Mouse (Mus musculus) limb, embryonic 14.5 days (tissue): Measurements from ENCODE around the gene Zbtb22. TPM values are rescaled to one million over a fixed set of nuclear protein-coding genes. Genes with fewer than 3 reads are reported as not detected.
"Not testable (repeated sequence)": the region's sequence is repeated elsewhere in the genome, so short reads cannot be mapped to it uniquely, and the experiment has no call there.

Source experiments
- ATAC-seq: fragments of 200-750 bp; cut with Nextera tagmentation; 2 replicates; pipeline ENCODE4 v1.8.0; 2017; ENCODE audit warnings: low read depth, moderate number of reproducible peaks, moderate TSS enrichment; ENCODE audit not compliant: low FRiP score
- DNase-seq: peaks from one replicate; pipeline ENCODE4 v3.0.0-alpha.2; 2015; ENCODE audit warnings: low spot score
- H3K27ac ChIP-seq: fragments of 300-500 bp; sonication (generic); replicated peaks from 2 replicates; pipeline ENCODE4 v1.5.1; 2014; ENCODE audit warnings: low read depth, mild to moderate bottlenecking, low read length, moderate library complexity, mixed read lengths
- H3K27me3 ChIP-seq: fragments of 300-500 bp; sonication (generic); 2 replicates; pipeline ENCODE4 v1.6.1; 2014; ENCODE audit warnings: low read length, mixed read lengths; ENCODE audit not compliant: control insufficient read depth, insufficient read depth
- H3K36me3 ChIP-seq: fragments of 300-500 bp; sonication (generic); 2 replicates; pipeline ENCODE4 v1.6.1; 2014; ENCODE audit warnings: mild to moderate bottlenecking, low read length, moderate library complexity, mixed read lengths; ENCODE audit not compliant: control insufficient read depth, insufficient read depth
- H3K4me1 ChIP-seq: fragments of 300-500 bp; sonication (generic); 2 replicates; pipeline ENCODE4 v1.6.1; 2014; ENCODE audit warnings: antibody characterized with exemption, low read length, mixed read lengths; ENCODE audit not compliant: control insufficient read depth, insufficient read depth
- H3K4me2 ChIP-seq: fragments of 300-500 bp; sonication (generic); replicated peaks from 2 replicates; pipeline ENCODE4 v1.6.1; 2014; ENCODE audit warnings: low read depth, mild to moderate bottlenecking, low read length, moderate library complexity; ENCODE audit not compliant: severe bottlenecking
- H3K4me3 ChIP-seq: fragments of 300-500 bp; sonication (generic); replicated peaks from 2 replicates; pipeline ENCODE4 v1.5.1; 2014; ENCODE audit warnings: low read length
- H3K9ac ChIP-seq: fragments of 300-500 bp; sonication (generic); 2 replicates; pipeline ENCODE4 v1.6.1; 2014; ENCODE audit warnings: mild to moderate bottlenecking, low read depth, low read length, moderate library complexity; ENCODE audit not compliant: severe bottlenecking
- H3K9me3 ChIP-seq: fragments of 300-500 bp; sonication (generic); 2 replicates; pipeline ENCODE4 v1.6.1; 2016; ENCODE audit warnings: low read length; ENCODE audit not compliant: control insufficient read depth
- POLR2A ChIP-seq: fragments of 200-500 bp; IDR thresholded peaks from 2 replicates; pipeline ENCODE4 v1.8.0; 2012; ENCODE audit warnings: inconsistent platforms, mild to moderate bottlenecking, moderate library complexity, borderline replicate concordance; ENCODE audit not compliant: insufficient read depth, insufficient read length; ENCODE audit errors: extremely low read depth
- WGBS: fragments of 180-500 bp; shearing (Covaris S2); extraction: QIAGEN DNeasy Blood & Tissue Kit; methylation state at CpG from one replicate; pipeline ENCODE4 v1.1.7; 2014; 5-methylcytosine and 5-hydroxymethylcytosine counted together
- polyA plus RNA-seq, 2 experiments: library from polyadenylated mRNA; depleted of rRNA in 1 of 2; stranded (reverse) in 1 of 2; unstranded in 1 of 2; fragments of >200 nt; fragmentation: Nextera tagmentation in 1 of 2; extraction: Ambion mirVana in 1 of 2; gene quantifications; 2 replicates each; pipeline versions ENCODE4 v1.2.1 to v1.2.3; 2012 to 2014

The Zbtb22 gene
- polyA plus RNA-seq, 2 experiments, result 10.8 to 27.9 TPM

GRCm38 (mm10) chr17:33901653-33902052, 14.1 kb upstream of the Zbtb22 start:
- Histone ChIP-seq H3K27me3 (no peaks in the 10 kb centered on the region), H3K9me3 (no peaks in the 10 kb centered on the region), H3K36me3 (no peaks in the 10 kb centered on the region), H3K9ac (no peak overlapping the region), H3K4me1 (no peaks in the 10 kb centered on the region), H3K4me3 (no peak overlapping the region), H3K4me2 (no peak overlapping the region), H3K27ac (no peak overlapping the region)
- 64% methylated on average over 4 of the region's 4 CpGs for WGBS
- ATAC-seq (no peak), DNase-seq (no peak)
- TF ChIP-seq POLR2A, result no peak

GRCm38 (mm10) chr17:33902079-33902478, 13.6 kb upstream of the Zbtb22 start:
- TF ChIP-seq POLR2A, result no peak

GRCm38 (mm10) chr17:33902491-33902890, 13.2 kb upstream of the Zbtb22 start:
- ATAC-seq, result no peak
- WGBS, result 86% methylated on average over 7 of the region's 7 CpGs

More at GRCm38 (mm10) chr17:33902079-33902478, 13.6 kb upstream of the Zbtb22 start:
- Histone ChIP-seq H3K27ac (no peak overlapping the region), H3K4me2 (no peak overlapping the region), H3K9ac (no peak overlapping the region), H3K9me3 (no peaks in the 10 kb centered on the region), H3K27me3 (no peaks in the 10 kb centered on the region), H3K4me3 (no peak overlapping the region), H3K36me3 (no peaks in the 10 kb centered on the region), H3K4me1 (no peaks in the 10 kb centered on the region)
- ATAC-seq (no peak), DNase-seq (no peak)
- 35% methylated on average over 4 of the region's 4 CpGs for WGBS

GRCm38 (mm10) chr17:33903911-33904651, 11.6 kb upstream of the Zbtb22 start:
- not testable (repeated sequence) for H3K27ac ChIP-seq, H3K9ac ChIP-seq, H3K4me1 ChIP-seq, H3K36me3 ChIP-seq, H3K9me3 ChIP-seq, DNase-seq, H3K4me3 ChIP-seq, ATAC-seq, H3K27me3 ChIP-seq, H3K4me2 ChIP-seq
- WGBS, result 68% methylated on average over 6 of the region's 6 CpGs

More at GRCm38 (mm10) chr17:33902491-33902890, 13.2 kb upstream of the Zbtb22 start:
- Histone ChIP-seq H3K4me3 (no peak overlapping the region), H3K27ac (no peak overlapping the region), H3K9me3 (no peaks in the 10 kb centered on the region), H3K27me3 (no peaks in the 10 kb centered on the region), H3K4me2 (no peak overlapping the region), H3K36me3 (no peaks in the 10 kb centered on the region), H3K9ac (no peak overlapping the region), H3K4me1 (no peaks in the 10 kb centered on the region)
- no peak for DNase-seq
- no peak for TF ChIP-seq POLR2A

GRCm38 (mm10) chr17:33904835-33905234, 10.9 kb upstream of the Zbtb22 start, which contains the start of gene Platr17:
Platr17 (plus strand) TSS chr17:33905135.
- not testable (repeated sequence) for DNase-seq, H3K4me3 ChIP-seq, H3K9ac ChIP-seq, H3K4me1 ChIP-seq, H3K27ac ChIP-seq, H3K36me3 ChIP-seq, H3K4me2 ChIP-seq, H3K27me3 ChIP-seq, H3K9me3 ChIP-seq, ATAC-seq
- WGBS, result 36% methylated on average over 3 of the region's 4 CpGs
